Mouse (Mus musculus) thymus, adult 2 months (tissue): ENCODE measurements at regions not wholly inside any gene's neighbourhood (a gene's known extent, or its start where the extent isn't known, plus 50 kb on each side); places are given as distances from the start of the nearest gene placed in this dataset.

Experiments used
- DNase-seq: peaks from one replicate; pipeline ENCODE4 v3.0.0; 2021
- H3K27ac ChIP-seq: fragments of 200-500 bp; 2 replicates; pipeline ENCODE4 v1.5.1; 2012; ENCODE audit warnings: low read length, control low read depth; ENCODE audit not compliant: control insufficient read depth, insufficient read depth
- H3K27me3 ChIP-seq: fragments of 200-500 bp; 2 replicates; pipeline ENCODE4 v1.6.1; 2012; ENCODE audit warnings: mild to moderate bottlenecking, low read length, moderate library complexity, mixed read lengths; ENCODE audit not compliant: control insufficient read depth, insufficient read depth
- H3K36me3 ChIP-seq: fragments of 200-500 bp; 2 replicates; pipeline ENCODE4 v1.6.1; 2012; ENCODE audit warnings: mild to moderate bottlenecking, low read length, moderate library complexity; ENCODE audit not compliant: control insufficient read depth, insufficient read depth
- H3K4me1 ChIP-seq: fragments of 200-500 bp; replicated peaks from 2 replicates; pipeline ENCODE4 v1.6.1; 2012; ENCODE audit warnings: low read length; ENCODE audit not compliant: control insufficient read depth, insufficient read depth
- H3K4me3 ChIP-seq: fragments of 200-500 bp; 2 replicates; pipeline ENCODE4 v1.5.1; 2012; ENCODE audit warnings: mild to moderate bottlenecking, low read length, control low read depth, moderate library complexity; ENCODE audit not compliant: control insufficient read depth, insufficient read depth
- CTCF ChIP-seq: fragments of 200-500 bp; IDR thresholded peaks from 2 replicates; pipeline ENCODE4 v1.5.1; 2012; ENCODE audit warnings: mild to moderate bottlenecking, control low read depth, low read length, moderate library complexity, borderline replicate concordance; ENCODE audit not compliant: control insufficient read depth, poor library complexity, insufficient read depth; ENCODE audit errors: extremely low read depth
- POLR2A ChIP-seq: fragments of 200-500 bp; IDR thresholded peaks from 2 replicates; pipeline ENCODE4 v1.6.1; 2012; ENCODE audit warnings: mild to moderate bottlenecking, low read length, control low read depth, moderate library complexity; ENCODE audit not compliant: control insufficient read depth, poor library complexity, insufficient read depth; ENCODE audit errors: extremely low read depth
- WGBS: fragments of 180-500 bp; shearing (Covaris S2); methylation state at CpG from one replicate; pipeline ENCODE4 v1.1.7; 2018; 5-methylcytosine and 5-hydroxymethylcytosine counted together

DNA sequence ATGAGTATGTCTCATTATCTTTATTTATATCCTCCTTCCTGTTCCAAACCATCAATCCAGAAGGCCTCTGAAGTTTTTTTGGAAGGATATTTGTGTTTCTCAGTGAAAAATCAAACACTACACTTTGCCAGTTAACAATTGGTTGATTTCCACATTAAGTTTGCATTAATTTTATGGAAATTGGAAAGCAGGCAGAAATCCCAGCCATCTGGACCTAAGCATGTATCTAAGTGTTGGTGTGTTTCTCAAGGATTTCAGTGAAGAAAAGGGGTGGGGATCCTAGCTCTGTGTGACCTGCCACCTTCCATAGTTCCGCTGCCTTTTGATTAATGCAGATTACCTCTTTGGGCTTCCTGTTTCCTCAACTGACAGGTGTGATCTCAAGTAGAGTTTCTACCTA is 296.5 kb downstream of the Icos start:
- Histone ChIP-seq H3K27me3 (no peaks in the 10 kb centered on the region), H3K4me1 (no peaks in the 10 kb centered on the region), H3K36me3 (no peaks in the 10 kb centered on the region), H3K27ac (no peak overlapping the region), H3K4me3 (no peak overlapping the region)
- 92% methylated on average over 1 of the region's 1 CpGs for WGBS
- DNase-seq = no peak
- TF ChIP-seq CTCF = no peak
- TF ChIP-seq POLR2A = no peak

DNA sequence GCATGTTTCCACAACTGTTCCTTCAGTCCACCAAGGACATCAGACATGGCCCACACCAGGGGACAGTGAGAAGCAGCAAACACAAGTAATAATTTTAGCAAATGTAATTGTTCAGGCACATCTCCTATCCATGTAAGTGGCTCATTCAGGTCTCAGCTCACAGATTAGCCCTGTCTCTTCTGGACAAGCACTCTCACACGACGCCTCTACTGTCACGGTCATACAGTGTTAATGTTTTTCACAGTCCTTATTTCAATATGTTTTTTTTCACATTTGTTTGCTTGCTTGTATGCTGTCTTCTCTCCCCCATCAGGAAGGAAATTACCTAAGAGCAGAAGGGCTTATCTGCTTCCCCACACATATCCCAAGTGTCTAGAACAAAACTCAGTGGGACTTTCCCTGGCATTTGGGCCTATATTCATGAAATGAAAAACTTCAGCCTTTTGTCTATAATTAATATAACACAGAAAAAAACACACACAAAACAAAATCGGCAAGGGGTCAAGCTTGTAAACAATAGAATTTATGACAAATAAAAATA is 299.5 kb downstream of the Icos start:
- Histone ChIP-seq H3K27ac (no peak overlapping the region), H3K4me1 (no peaks in the 10 kb centered on the region), H3K4me3 (no peak overlapping the region), H3K36me3 (no peaks in the 10 kb centered on the region), H3K27me3 (no peaks in the 10 kb centered on the region)
- 80% methylated on average over 4 of the region's 4 CpGs for WGBS
- TF ChIP-seq POLR2A (no peak), CTCF (no peak)
- DNase-seq = no peak

DNA sequence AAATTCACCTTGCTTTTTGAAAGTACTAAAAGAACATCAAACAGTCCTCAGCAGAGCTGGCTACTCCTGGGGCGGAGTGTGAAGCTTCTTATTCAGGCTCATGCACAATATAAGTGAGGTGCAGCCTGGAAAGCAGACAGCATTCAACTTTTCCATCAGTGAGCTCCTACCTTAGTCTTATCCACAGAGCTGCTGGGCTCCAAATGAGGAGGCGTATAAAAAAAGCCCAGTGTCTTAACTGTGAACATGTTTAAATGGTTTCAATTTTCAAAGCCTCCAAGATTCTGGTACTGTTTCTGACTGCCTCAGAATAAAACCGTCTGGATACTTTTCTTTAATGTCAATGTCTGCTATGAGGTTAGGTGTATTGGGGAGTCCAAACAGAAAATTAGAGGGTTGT is 310.5 kb downstream of the Icos start:
- DNase-seq = no peak
- no peaks in the 10 kb centered on the region for H3K27me3 ChIP-seq
- no peak for TF ChIP-seq CTCF
- TF ChIP-seq POLR2A = no peak
- no peak overlapping the region for H3K27ac ChIP-seq
- no peaks in the 10 kb centered on the region for H3K4me1 ChIP-seq
- H3K36me3 ChIP-seq = no peaks in the 10 kb centered on the region
- WGBS = 90% methylated on average over 3 of the region's 3 CpGs
- H3K4me3 ChIP-seq = no peak overlapping the region

DNA sequence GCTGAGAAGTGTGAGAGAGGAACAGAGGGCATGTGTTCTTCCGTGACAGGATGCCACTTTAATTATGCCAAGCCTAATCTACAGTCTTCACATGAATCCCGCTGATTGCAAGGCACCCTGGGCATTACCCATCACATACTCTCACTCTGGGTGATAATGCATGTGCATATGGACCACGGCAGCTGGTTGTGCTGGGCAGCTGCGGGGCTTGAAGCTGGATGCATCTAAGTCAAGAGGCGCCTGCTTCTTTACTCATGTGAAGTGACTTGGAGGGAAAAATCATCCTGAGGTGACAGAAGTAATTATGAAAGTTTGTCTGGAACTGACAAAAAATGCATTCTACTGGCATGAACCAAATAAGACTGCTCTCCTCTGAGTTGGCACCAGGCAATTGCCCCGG is 311.2 kb downstream of the Icos start:
- no peaks in the 10 kb centered on the region for H3K36me3 ChIP-seq
- H3K27me3 ChIP-seq = no peaks in the 10 kb centered on the region
- 94% methylated on average over 6 of the region's 6 CpGs for WGBS
- no peaks in the 10 kb centered on the region for H3K4me1 ChIP-seq
- no peak overlapping the region for H3K27ac ChIP-seq
- TF ChIP-seq POLR2A (no peak), CTCF (no peak)
- DNase-seq = no peak
- no peak overlapping the region for H3K4me3 ChIP-seq

DNA sequence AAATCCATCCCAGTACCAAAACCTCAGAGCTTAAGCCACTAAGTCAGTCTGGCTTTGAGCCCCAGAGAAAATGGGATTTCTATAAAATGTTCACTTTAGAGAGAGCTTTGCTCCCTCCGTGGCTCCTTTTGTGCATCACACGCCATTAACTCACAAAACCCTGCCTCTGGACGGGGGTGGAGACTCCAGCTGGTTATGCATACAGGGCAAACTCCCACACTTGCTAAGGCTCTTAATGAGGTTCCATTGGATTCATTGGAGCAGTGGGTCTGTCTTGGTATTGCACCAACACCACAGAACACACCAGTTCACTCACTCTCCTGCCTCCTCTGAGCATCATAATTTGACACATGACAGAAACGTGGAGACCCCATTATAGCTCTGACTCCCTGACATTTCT is 311.8 kb downstream of the Icos start:
- Histone ChIP-seq H3K27ac (no peak overlapping the region), H3K36me3 (no peaks in the 10 kb centered on the region), H3K4me1 (no peaks in the 10 kb centered on the region), H3K4me3 (no peak overlapping the region), H3K27me3 (no peaks in the 10 kb centered on the region)
- 85% methylated on average over 4 of the region's 4 CpGs for WGBS
- TF ChIP-seq POLR2A (no peak), CTCF (no peak)
- no peak for DNase-seq

DNA sequence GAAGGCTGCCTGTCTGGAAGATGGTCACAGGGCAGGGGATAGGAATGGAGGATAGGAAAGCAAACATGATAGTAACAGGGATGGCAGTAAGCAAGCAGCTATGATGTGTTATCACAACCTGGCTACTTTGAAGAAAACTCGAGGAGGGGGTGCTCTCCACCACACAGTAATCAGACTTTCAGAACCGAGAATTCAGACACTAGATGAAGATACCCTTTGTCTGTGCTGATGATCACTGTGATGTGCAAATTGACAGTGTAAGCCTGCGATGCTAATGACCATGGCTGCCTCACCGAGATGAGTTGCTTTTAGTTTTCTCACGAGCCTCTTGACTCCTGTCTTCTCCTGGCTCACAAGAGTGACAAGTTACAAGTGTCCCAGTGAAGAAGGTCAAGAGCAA is 315.4 kb downstream of the Icos start:
- no peaks in the 10 kb centered on the region for H3K36me3 ChIP-seq
- H3K27ac ChIP-seq = no peak overlapping the region
- no peak overlapping the region for H3K4me3 ChIP-seq
- H3K4me1 ChIP-seq = no peaks in the 10 kb centered on the region
- DNase-seq = no peak
- TF ChIP-seq POLR2A (no peak), CTCF (no peak)
- no peaks in the 10 kb centered on the region for H3K27me3 ChIP-seq
- WGBS = 85% methylated on average over 5 of the region's 5 CpGs

DNA sequence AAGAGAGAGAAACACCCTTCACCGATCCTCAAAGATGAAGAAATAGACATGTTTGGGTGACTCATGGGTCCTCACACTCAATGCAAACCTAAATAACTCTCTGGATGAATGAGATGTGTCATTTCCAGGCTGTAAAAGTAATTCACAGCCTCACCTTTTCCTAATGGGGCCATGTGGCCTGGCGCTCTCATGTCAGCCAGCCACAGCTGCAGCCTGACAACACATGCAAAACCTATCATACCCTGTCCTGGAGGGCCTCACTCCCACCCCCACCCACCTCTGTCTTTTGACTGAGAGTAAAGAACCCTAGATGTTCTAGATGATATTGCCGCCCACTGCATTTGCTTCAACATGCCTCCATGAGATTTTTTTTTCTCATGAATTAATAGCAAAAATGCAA is 317.5 kb downstream of the Icos start:
- no peak for DNase-seq
- Histone ChIP-seq H3K27ac (no peak overlapping the region), H3K27me3 (no peaks in the 10 kb centered on the region), H3K4me3 (no peak overlapping the region), H3K36me3 (no peaks in the 10 kb centered on the region), H3K4me1 (no peaks in the 10 kb centered on the region)
- 93% methylated on average over 3 of the region's 3 CpGs for WGBS
- TF ChIP-seq POLR2A (no peak), CTCF (no peak)
